Mouse (Mus musculus) ovary, adult 10 weeks (tissue): Measurements from ENCODE around the gene Gpr34. TPM values are rescaled to one million over a fixed set of nuclear protein-coding genes. Genes with fewer than 3 reads are reported as not detected.

Experiments
- polyA plus RNA-seq: library from polyadenylated mRNA; stranded (reverse); fragments of 350-450 nt; fragmentation: Illumina TruSeq; extraction: RNeasy Lipid Tissue Mini Kit (QIAGEN cat#74804); gene quantifications from one replicate; pipeline ENCODE4 v1.2.3, GENCODE M21; 2014

Gene Gpr34
- polyA plus RNA-seq = 9.8 TPM

DNA sequence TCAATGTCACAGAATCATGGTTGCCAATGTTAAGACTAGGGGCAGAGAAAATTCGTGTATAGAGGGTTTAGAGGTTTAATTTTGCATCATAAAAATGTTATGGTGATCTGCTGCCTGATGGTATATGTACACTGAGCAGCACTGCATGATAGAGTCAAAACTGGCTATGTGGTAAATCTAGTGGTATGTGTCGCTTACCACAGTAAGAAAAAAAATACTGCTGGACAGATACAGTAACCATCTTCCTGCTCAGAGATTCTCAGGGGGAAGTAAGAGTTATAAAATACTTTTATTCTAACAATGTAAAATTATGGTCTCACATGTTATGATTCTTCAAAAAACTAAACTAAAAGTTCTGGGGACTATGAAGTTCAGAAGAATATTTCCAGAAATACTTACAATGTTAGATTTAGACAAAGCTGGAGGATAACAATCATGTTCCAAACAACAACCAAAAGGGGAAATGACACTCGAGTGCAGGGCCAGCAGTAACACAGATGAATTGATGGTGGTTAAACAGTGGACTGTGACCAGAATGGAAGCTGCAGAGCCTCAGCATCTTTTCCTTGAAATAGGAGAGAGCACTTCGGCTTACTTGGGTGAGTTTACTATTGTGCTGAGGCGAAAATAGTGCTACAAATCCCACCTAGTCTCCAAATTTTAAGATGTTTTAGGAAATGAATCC lies at the start of gene Gpr34:
Gpr34 (plus strand) TSS at position 491 of the 685 bp plus-strand sequence.

DNA sequence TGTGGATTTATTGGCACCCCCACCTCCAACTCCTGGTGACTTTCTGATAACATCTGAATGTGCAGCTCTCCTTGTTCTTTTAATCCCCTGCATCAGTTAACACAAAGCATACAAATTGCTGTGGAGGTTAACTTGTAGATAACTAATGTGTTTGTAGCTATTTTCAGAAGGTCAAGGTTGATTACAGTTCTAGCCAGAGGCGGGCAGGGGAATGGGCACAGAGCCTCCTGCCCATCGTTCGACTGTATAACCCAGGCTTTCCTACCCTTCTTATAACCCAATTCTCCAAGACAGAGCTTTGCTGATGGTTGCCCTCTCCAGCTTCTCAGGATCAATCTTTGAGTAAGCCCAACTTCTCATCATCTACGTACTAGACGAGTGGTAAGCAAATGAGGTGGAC lies 29.2 kb downstream of the Gpr34 start, which contains the start of gene Gpr82:
Gpr82 (plus strand) TSS at position 301 of the 400 bp plus-strand sequence.

Other genes with a start within 250 kb of the Gpr34 start
- gene Nyx, start 166.0 kb upstream of the Gpr34 start, polyA plus RNA-seq = 0.54 TPM
- gene Gpr82, start 29.3 kb downstream of the Gpr34 start, polyA plus RNA-seq = 21.5 TPM
- 77.9 TPM for gene Cask, start 219.3 kb downstream of the Gpr34 start, polyA plus RNA-seq